Mouse (Mus musculus) midbrain, embryonic 12.5 days (tissue): ENCODE measurements at regions not wholly inside any gene's neighbourhood (a gene's known extent, or its start where the extent isn't known, plus 50 kb on each side); places are given as distances from the start of the nearest gene placed in this dataset.

Experiments used
- ATAC-seq: fragments of 200-750 bp; cut with Nextera tagmentation; 2 replicates; pipeline ENCODE4 v1.8.0; 2017; ENCODE audit warnings: low read depth, moderate TSS enrichment, moderate library complexity; ENCODE audit not compliant: low FRiP score
- H3K27ac ChIP-seq: fragments of 300-500 bp; sonication (generic); replicated peaks from 2 replicates; pipeline ENCODE4 v1.5.1; 2016; ENCODE audit warnings: mild to moderate bottlenecking
- H3K27me3 ChIP-seq: fragments of 300-500 bp; sonication (generic); 2 replicates; pipeline ENCODE4 v1.6.1; 2016; ENCODE audit warnings: mild to moderate bottlenecking
- H3K36me3 ChIP-seq: fragments of 300-500 bp; sonication (generic); 2 replicates; pipeline ENCODE4 v1.6.1; 2016
- H3K4me1 ChIP-seq: fragments of 300-500 bp; sonication (generic); 2 replicates; pipeline ENCODE4 v1.6.1; 2016
- H3K4me2 ChIP-seq: fragments of 300-500 bp; sonication (generic); replicated peaks from 2 replicates; pipeline ENCODE4 v1.6.1; 2016; ENCODE audit warnings: mild to moderate bottlenecking, moderate library complexity
- H3K4me3 ChIP-seq: fragments of 300-500 bp; sonication (generic); 2 replicates; pipeline ENCODE4 v1.5.1; 2016; ENCODE audit warnings: mild to moderate bottlenecking
- H3K9ac ChIP-seq: fragments of 300-500 bp; sonication (generic); replicated peaks from 2 replicates; pipeline ENCODE4 v1.6.1; 2016; ENCODE audit warnings: mild to moderate bottlenecking, moderate library complexity
- H3K9me3 ChIP-seq: fragments of 300-500 bp; sonication (generic); 2 replicates; pipeline ENCODE4 v1.6.1; 2016; ENCODE audit warnings: mild to moderate bottlenecking
- WGBS: fragments of 180-500 bp; shearing (Covaris S2); methylation state at CpG from one replicate; pipeline ENCODE4 v1.1.7; 2016; 5-methylcytosine and 5-hydroxymethylcytosine counted together

- Histone ChIP-seq H3K27ac (no peak overlapping the region), H3K36me3 (no peaks in the 10 kb centered on the region), H3K4me3 (no peak overlapping the region), H3K4me2 (no peak overlapping the region), H3K9ac (no peak overlapping the region), H3K9me3 (no peaks in the 10 kb centered on the region), H3K4me1 (no peaks in the 10 kb centered on the region), H3K27me3 (no peaks in the 10 kb centered on the region)
- no peak for ATAC-seq
- WGBS = 82% methylated on average over 8 of the region's 8 CpGs
Observed at GRCm38 (mm10) chr9:27568372-27569053, 171.9 kb downstream of the Spata19 start.

GRCm38 (mm10) chr9:27569054-27569387 is 172.4 kb downstream of the Spata19 start:
- Histone ChIP-seq H3K9me3 (no peaks in the 10 kb centered on the region), H3K27me3 (no peaks in the 10 kb centered on the region), H3K4me1 (no peaks in the 10 kb centered on the region), H3K36me3 (no peaks in the 10 kb centered on the region), H3K4me2 (no peak overlapping the region), H3K4me3 (no peak overlapping the region), H3K9ac (no peak overlapping the region), H3K27ac (no peak overlapping the region)
- ATAC-seq = no peak
- 88% methylated on average over 7 of the region's 7 CpGs for WGBS

GRCm38 (mm10) chr9:27617096-27617839 is 173.3 kb upstream of the Opcml start:
- H3K4me3 ChIP-seq = no peak overlapping the region
- H3K4me2 ChIP-seq = no peak overlapping the region
- 56% methylated on average over 7 of the region's 7 CpGs for WGBS
- ATAC-seq = no peak
- H3K4me1 ChIP-seq = peaks cover 7% of the 10 kb centered on the region
- H3K27me3 ChIP-seq = peaks cover 9% of the 10 kb centered on the region
- no peaks in the 10 kb centered on the region for H3K9me3 ChIP-seq
- no peak overlapping the region for H3K9ac ChIP-seq
- no peak overlapping the region for H3K27ac ChIP-seq
- H3K36me3 ChIP-seq = no peaks in the 10 kb centered on the region

- 84% methylated on average over 6 of the region's 6 CpGs for WGBS
- H3K4me2 ChIP-seq = no peak overlapping the region
- H3K9ac ChIP-seq = no peak overlapping the region
- no peak overlapping the region for H3K27ac ChIP-seq
- no peaks in the 10 kb centered on the region for H3K9me3 ChIP-seq
- H3K4me1 ChIP-seq = no peaks in the 10 kb centered on the region
- no peaks in the 10 kb centered on the region for H3K27me3 ChIP-seq
- no peak for ATAC-seq
- H3K36me3 ChIP-seq = no peaks in the 10 kb centered on the region
- no peak overlapping the region for H3K4me3 ChIP-seq
Observed at GRCm38 (mm10) chr9:27634901-27635300, 155.7 kb upstream of the Opcml start.

GRCm38 (mm10) chr9:27640611-27641010 is 150.0 kb upstream of the Opcml start:
- Histone ChIP-seq H3K36me3 (no peaks in the 10 kb centered on the region), H3K4me1 (peaks cover 4% of the 10 kb centered on the region; the same call in 1 of the 2 replicates), H3K9ac (no peak overlapping the region), H3K27me3 (no peaks in the 10 kb centered on the region), H3K4me3 (no peak overlapping the region), H3K27ac (no peak overlapping the region), H3K4me2 (no peak overlapping the region), H3K9me3 (no peaks in the 10 kb centered on the region)
- ATAC-seq = no peak

- Histone ChIP-seq H3K4me2 (no peak overlapping the region), H3K4me1 (peaks cover 4% of the 10 kb centered on the region; the same call in 1 of the 2 replicates), H3K36me3 (no peaks in the 10 kb centered on the region), H3K27ac (no peak overlapping the region), H3K4me3 (no peak overlapping the region), H3K27me3 (no peaks in the 10 kb centered on the region), H3K9me3 (no peaks in the 10 kb centered on the region), H3K9ac (no peak overlapping the region)
- ATAC-seq = no peak
- WGBS = 92% methylated on average over 1 of the region's 1 CpGs
Observed at GRCm38 (mm10) chr9:27643312-27643711, 147.3 kb upstream of the Opcml start.

GRCm38 (mm10) chr9:27643916-27644315 is 146.7 kb upstream of the Opcml start:
- no peak overlapping the region for H3K27ac ChIP-seq
- no peak overlapping the region for H3K4me2 ChIP-seq
- peaks cover 4% of the 10 kb centered on the region; the same call in 1 of the 2 replicates for H3K4me1 ChIP-seq
- no peak for ATAC-seq
- H3K9me3 ChIP-seq = no peaks in the 10 kb centered on the region
- no peak overlapping the region for H3K9ac ChIP-seq
- H3K4me3 ChIP-seq = no peak overlapping the region
- H3K36me3 ChIP-seq = no peaks in the 10 kb centered on the region
- H3K27me3 ChIP-seq = no peaks in the 10 kb centered on the region

- no peaks in the 10 kb centered on the region for H3K27me3 ChIP-seq
- H3K4me3 ChIP-seq = no peak overlapping the region
- no peak overlapping the region for H3K4me2 ChIP-seq
- 87% methylated on average over 5 of the region's 5 CpGs for WGBS
- no peaks in the 10 kb centered on the region for H3K9me3 ChIP-seq
- H3K4me1 ChIP-seq = peaks cover 4% of the 10 kb centered on the region; the same call in 1 of the 2 replicates
- ATAC-seq = no peak
- no peaks in the 10 kb centered on the region for H3K36me3 ChIP-seq
- H3K9ac ChIP-seq = no peak overlapping the region
- H3K27ac ChIP-seq = no peak overlapping the region
Observed at GRCm38 (mm10) chr9:27645435-27645834, 145.1 kb upstream of the Opcml start.

GRCm38 (mm10) chr9:27646100-27646499 is 144.5 kb upstream of the Opcml start:
- H3K4me2 ChIP-seq = no peak overlapping the region
- 87% methylated on average over 6 of the region's 8 CpGs for WGBS
- H3K4me1 ChIP-seq = peaks cover 4% of the 10 kb centered on the region; the same call in 1 of the 2 replicates
- H3K27me3 ChIP-seq = no peaks in the 10 kb centered on the region
- H3K9me3 ChIP-seq = no peaks in the 10 kb centered on the region
- H3K9ac ChIP-seq = no peak overlapping the region
- no peak overlapping the region for H3K4me3 ChIP-seq
- H3K36me3 ChIP-seq = no peaks in the 10 kb centered on the region
- no peak; the same call in 1 of the 2 replicates for ATAC-seq
- no peak overlapping the region for H3K27ac ChIP-seq

- Histone ChIP-seq H3K36me3 (no peaks in the 10 kb centered on the region), H3K4me3 (no peak overlapping the region), H3K9ac (no peak overlapping the region), H3K27ac (no peak overlapping the region), H3K9me3 (no peaks in the 10 kb centered on the region), H3K4me1 (peaks cover 4% of the 10 kb centered on the region; the same call in 1 of the 2 replicates), H3K4me2 (no peak overlapping the region), H3K27me3 (no peaks in the 10 kb centered on the region)
- ATAC-seq = no peak
- 80% methylated on average over 10 of the region's 10 CpGs for WGBS
Observed at GRCm38 (mm10) chr9:27646956-27647355, 143.6 kb upstream of the Opcml start.

- H3K4me2 ChIP-seq = no peak overlapping the region
- ATAC-seq = no peak
- H3K4me3 ChIP-seq = no peak overlapping the region
- no peak overlapping the region for H3K27ac ChIP-seq
- no peaks in the 10 kb centered on the region for H3K27me3 ChIP-seq
- 92% methylated on average over 1 of the region's 1 CpGs for WGBS
- no peaks in the 10 kb centered on the region for H3K9me3 ChIP-seq
- H3K4me1 ChIP-seq = peaks cover 3% of the 10 kb centered on the region; the same call in 1 of the 2 replicates
- no peaks in the 10 kb centered on the region for H3K36me3 ChIP-seq
- H3K9ac ChIP-seq = no peak overlapping the region
Observed at GRCm38 (mm10) chr9:27658001-27658400, 132.6 kb upstream of the Opcml start.

- H3K9ac ChIP-seq = no peak overlapping the region
- 79% methylated on average over 1 of the region's 1 CpGs for WGBS
- no peak for ATAC-seq
- no peaks in the 10 kb centered on the region for H3K36me3 ChIP-seq
- H3K9me3 ChIP-seq = no peaks in the 10 kb centered on the region
- H3K27me3 ChIP-seq = no peaks in the 10 kb centered on the region
- H3K4me1 ChIP-seq = peaks cover 3% of the 10 kb centered on the region; the same call in 1 of the 2 replicates
- H3K4me2 ChIP-seq = no peak overlapping the region
- no peak overlapping the region for H3K4me3 ChIP-seq
- no peak overlapping the region for H3K27ac ChIP-seq
Observed at GRCm38 (mm10) chr9:27661431-27662300, 128.9 kb upstream of the Opcml start.
